Mouse (Mus musculus) left cerebral cortex, adult 11 months (tissue): Measurements from ENCODE around the gene Fgfr2.

ENCODE experiments used
- DNase-seq: peaks from one replicate; pipeline ENCODE4 v3.0.0; 2022; ENCODE audit warnings: low spot score

Gene Fgfr2

GRCm38 (mm10) chr7:131345856-131346541 lies 1777.2 kb downstream of the Fgfr2 start:
- DNase-seq: no peak

- DNase-seq: no peak
These were observed 1785.6 kb downstream of the Fgfr2 start for GRCm38 (mm10) chr7:131337502-131338068.

DNA sequence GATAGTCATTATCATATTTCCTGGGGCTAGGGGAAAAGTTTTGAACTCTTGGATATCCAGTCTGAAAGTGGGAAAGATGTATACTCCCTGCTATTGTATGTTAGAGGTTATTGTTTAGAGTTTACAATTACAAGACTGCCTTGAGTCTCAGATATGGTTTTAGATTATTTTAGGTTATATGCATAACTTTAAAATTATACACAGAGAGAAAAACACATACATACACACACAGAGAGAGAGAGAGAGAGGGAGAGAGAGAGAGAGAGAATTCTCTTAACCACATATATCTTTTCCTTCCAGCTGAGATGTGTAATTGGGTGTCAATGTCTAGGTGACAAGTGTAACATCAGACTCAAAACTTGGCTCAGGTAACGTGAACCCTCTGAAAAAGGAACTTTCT lies 1789.6 kb downstream of the Fgfr2 start, which contains the start of gene Fam24a:
Fam24a (plus strand) TSS at position 301 of the 400 bp plus-strand sequence.
- no peak for DNase-seq

DNA sequence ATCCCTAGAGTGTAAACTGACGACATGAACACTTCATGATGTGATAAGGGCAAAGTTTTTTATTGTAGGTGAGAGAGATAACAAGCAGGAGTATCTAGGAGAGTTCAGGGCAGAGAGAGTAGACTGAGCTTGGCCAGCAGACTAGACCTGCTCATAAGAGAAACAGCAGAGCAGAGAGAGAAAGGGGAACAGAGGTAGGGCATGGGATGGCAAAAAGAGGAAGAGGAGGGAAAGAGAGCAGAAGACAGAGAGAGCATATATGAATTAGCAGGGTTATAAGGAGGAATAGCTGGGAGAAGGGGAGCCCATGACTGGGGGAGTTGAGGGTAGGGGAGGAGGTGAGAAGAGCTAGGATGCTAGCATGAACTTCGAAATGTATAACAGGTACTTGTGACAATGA lies 1791.5 kb downstream of the Fgfr2 start:
- DNase-seq: no peak

DNA sequence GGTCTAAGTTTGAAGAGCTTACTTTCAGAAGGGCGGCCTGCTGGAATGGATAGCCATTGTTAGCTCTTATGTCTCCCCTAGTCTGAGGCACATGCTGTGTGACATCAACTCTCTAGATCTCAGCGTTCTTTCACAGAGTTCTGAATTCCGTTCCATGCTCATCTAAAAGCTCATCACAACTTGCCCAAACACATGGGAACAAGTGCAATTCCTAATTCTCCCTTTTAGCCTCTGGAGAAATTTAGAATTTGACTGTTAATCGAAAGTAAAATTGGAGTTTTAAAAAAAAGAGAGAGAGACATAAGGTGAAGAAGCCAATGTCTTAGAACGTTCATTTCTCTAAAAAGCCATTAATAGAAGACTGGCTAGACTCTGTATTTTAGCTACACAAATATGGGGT lies 1793.7 kb downstream of the Fgfr2 start, which contains the start of gene Fam24b:
Fam24b (minus strand) TSS at position 101 of the 400 bp plus-strand sequence.
- no peak for DNase-seq

DNA sequence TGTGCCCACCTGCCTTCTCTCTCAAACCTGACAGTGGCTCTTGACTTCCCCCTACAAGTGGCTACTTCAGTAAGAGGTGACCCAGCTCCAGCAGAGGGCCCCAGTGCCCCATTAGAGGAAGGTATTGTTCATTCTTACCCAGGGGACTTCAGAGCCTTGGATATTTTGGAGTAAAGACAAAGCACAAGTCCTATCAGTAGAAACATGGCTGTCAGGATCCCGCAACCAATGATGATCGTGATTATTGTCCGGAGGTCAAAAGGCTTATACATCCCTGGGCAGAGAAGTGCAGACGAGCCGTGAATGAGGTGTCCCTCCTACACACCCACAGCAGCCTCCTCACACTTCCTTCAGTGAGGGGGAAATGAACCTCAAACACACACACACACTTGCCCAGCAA lies 1796.1 kb downstream of the Fgfr2 start:
- DNase-seq: no peak

GRCm38 (mm10) chr7:131322192-131322591 lies 1801.0 kb downstream of the Fgfr2 start, which contains the start of gene Cuzd1:
Gene Cuzd1 (minus strand): TSS chr7:131322292.
- no peak for DNase-seq

- no peak for DNase-seq
These were observed 1804.8 kb downstream of the Fgfr2 start for GRCm38 (mm10) chr7:131318340-131318739.

GRCm38 (mm10) chr7:131317587-131317986 lies 1805.6 kb downstream of the Fgfr2 start:
- DNase-seq: no peak

DNA sequence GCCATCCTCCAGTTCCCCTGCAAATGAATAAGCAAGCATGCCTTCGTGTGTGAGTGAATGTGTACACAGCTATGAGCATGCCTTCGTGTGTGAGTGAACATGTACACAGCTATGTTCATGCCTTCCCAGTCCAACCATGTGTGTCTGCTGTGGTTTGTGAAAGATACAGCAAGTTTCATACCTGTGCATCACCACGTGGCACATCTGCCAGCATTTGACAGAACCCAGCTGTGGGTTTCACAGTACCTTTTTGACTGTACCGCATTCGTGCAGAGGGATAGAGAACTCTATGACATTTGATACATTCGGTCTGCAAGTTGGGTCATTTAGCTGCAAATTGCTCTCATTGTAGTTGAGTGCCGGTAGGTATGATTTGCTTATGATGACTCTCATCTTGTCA lies 1808.7 kb downstream of the Fgfr2 start:
- no peak for DNase-seq

DNA sequence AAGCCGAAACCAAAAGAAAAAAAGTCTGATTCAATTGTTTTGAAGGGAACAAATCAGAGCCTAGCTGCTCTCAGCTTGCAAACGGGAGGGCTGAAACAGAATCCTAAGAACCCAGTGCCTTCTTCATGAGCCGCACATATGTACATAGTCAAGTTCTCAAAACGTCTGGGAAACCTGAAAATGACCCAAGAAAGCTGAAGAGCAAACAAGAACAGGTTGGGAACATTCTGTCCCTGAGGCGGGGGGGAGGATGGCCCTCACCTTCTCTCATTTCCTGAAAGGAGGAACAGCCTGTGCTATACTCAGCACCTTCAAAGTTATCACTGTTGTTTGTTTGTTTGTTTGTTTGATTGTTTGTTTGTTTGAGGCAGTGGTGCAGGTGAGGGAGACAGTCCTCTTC lies 1816.4 kb downstream of the Fgfr2 start:
- DNase-seq: no peak

- DNase-seq: no peak
These were observed 1819.8 kb downstream of the Fgfr2 start for GRCm38 (mm10) chr7:131303340-131303739.

DNA sequence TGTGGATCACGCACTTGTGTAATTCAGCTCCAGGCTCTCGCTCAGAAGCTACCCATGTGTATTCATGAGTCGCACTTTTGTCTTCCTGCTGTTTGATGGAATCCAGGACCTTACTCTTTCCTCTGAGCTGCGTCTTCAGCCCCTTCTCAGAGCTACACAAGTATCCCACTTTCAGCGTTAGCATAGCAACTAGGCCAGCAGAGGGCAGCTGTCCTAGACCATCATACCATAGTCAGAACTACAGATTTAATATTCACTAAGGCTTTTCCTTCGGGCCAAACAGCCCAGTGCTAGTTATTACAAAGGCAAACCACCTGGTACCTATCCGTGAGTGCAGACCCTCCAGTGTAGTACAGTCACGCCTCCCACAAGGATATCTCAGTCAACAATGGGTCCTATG lies 1826.0 kb downstream of the Fgfr2 start:
- no peak for DNase-seq

DNA sequence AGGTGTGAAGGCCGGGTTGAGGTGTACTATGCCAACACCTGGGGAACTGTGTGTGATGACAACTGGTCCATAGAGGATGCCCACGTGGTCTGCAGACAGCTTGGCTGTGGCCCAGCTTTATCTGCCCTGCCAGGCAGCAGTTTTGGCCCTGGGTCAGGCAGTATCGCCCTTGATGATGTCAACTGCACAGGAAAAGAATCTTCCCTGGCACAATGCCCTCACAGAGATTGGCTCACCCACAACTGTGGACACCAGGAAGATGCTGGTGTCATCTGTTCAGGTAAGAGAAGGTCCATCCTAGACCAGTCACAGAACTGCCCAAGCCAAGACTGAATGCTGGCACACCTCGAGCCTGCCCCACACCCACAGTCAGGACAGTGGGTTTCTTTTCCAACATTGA lies 1857.3 kb downstream of the Fgfr2 start:
- DNase-seq: no peak

- no peak for DNase-seq
These were observed 1858.9 kb downstream of the Fgfr2 start for GRCm38 (mm10) chr7:131264251-131264650.

DNA sequence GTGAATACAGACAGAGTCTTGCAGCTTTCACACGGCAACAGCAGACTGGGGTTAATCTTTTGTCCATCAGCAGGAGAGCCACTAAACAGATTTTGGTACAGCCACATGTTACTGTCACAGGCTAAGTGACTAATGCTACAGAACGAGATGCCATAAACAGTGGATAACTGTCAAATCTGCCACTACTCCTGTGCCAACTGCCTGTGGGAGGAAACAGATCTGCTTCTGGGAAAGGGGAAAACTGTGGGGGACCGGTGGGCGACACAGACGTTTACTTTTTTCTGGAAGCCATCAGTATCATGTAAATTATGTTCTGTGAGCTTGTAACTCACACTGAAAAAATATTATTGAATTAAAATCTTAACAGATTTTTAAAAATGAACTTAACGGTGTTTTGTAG lies 1862.2 kb downstream of the Fgfr2 start:
- no peak for DNase-seq

GRCm38 (mm10) chr7:131257309-131257708 lies 1865.8 kb downstream of the Fgfr2 start:
- no peak for DNase-seq

DNA sequence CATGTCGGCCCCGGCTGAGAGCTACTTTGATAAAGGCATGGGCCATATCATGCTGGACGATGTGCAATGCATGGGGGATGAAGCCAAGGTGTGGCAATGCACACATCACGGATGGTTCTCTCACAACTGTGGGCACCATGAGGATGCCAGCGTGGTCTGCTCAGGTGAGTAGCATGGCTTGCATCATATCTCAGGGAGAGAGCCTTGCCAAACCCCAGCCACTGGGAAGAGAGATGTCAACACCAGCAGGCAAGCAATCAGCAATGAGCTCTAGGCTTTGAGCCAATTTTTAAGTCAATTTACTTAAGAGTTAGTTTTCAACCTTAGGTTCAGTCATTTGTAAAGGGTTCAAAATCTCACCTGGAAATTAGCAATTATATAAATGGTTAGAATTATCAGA lies 1866.3 kb downstream of the Fgfr2 start:
- DNase-seq: no peak

DNA sequence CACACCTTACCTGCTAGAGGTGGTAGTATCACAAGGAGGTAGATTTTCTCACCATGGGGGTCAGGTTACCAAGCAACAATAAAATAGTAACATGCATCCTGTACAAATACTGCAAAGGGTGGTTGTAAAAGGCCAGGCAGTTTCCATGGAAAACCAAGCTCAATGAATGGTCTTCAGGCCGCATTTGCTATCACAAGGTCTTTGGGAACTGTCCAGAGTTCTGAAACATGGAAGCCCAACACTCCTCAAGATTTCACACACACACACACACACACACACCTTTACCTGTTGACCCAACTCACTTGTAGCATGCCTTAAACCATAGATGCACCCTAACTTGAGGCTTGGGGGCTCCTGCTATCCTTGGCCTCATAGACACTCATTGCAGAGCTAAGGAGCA lies 1878.2 kb downstream of the Fgfr2 start:
- no peak for DNase-seq

DNA sequence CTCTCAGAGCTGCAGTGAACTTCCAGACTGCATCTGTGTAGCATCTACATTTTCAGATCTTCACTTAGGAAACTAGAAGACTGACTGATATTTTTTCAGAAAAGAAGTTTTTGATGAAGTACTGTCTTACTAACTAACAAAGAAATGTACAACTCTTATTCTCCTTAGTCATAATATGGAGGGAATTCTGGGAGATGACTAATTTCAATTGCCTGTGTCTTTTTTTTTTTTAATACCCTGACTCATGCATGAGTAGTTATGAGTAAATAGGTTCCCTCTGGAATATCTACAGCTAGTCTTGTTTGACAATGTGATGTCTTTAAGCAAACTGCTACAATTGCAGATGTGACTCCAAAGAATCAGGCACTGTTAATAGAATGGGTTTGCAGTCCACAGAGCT lies 1887.1 kb downstream of the Fgfr2 start:
- no peak for DNase-seq

DNA sequence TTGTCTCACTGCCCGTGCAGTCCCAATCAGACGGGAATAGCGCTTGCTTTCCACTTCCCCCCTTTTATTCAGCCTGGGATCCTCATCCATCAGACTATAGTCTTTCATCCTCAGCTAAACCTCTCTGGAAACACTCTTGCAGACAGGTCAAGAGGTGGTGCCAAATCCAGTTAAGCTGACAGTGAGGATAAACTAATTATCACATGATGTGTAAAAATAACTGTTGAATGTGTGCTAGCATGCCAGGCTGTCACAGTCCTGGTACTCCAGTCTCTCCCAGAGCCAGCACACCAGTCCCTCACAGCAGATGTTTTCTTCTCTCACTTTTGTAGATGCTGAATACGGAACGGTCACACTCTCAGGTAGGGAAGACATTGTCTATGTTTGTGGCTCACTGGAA lies 1900.1 kb downstream of the Fgfr2 start:
- no peak for DNase-seq

GRCm38 (mm10) chr7:131187996-131188395 lies 1935.2 kb downstream of the Fgfr2 start:
- DNase-seq: no peak

GRCm38 (mm10) chr7:131187047-131187446 lies 1936.1 kb downstream of the Fgfr2 start:
- DNase-seq: peak; percentile 12

GRCm38 (mm10) chr7:131184339-131184738 lies 1938.8 kb downstream of the Fgfr2 start:
- DNase-seq: no peak
